Mouse (Mus musculus) hindbrain, embryonic 16.5 days (tissue): Measurements from ENCODE around the gene Hoxd1. TPM values are rescaled to one million over a fixed set of nuclear protein-coding genes. Genes with fewer than 3 reads are reported as not detected.
A peak's percentile ranks its signal among the peaks of the same experiment; 100 is the strongest.

ENCODE experiments used
- ATAC-seq: fragments of 200-750 bp; cut with Nextera tagmentation; 2 replicates; pipeline ENCODE4 v1.8.0; 2017; ENCODE audit warnings: moderate TSS enrichment, moderate library complexity
- H3K27ac ChIP-seq: fragments of 300-500 bp; sonication (generic); 2 replicates; pipeline ENCODE4 v1.5.1; 2014; ENCODE audit warnings: low read depth, mild to moderate bottlenecking, control low read depth, low read length, moderate library complexity
- H3K27me3 ChIP-seq: fragments of 300-500 bp; sonication (generic); replicated peaks from 2 replicates; pipeline ENCODE4 v1.6.1; 2014; ENCODE audit warnings: low read length; ENCODE audit not compliant: control insufficient read depth, insufficient read depth
- H3K36me3 ChIP-seq: fragments of 300-500 bp; sonication (generic); 2 replicates; pipeline ENCODE4 v1.6.1; 2014; ENCODE audit warnings: mild to moderate bottlenecking, low read length, moderate library complexity, mixed read lengths; ENCODE audit not compliant: control insufficient read depth, insufficient read depth
- H3K4me1 ChIP-seq: fragments of 300-500 bp; sonication (generic); 2 replicates; pipeline ENCODE4 v1.6.1; 2014; ENCODE audit warnings: low read depth, low read length; ENCODE audit not compliant: control insufficient read depth, insufficient read depth
- H3K4me2 ChIP-seq: fragments of 300-500 bp; sonication (generic); 2 replicates; pipeline ENCODE4 v1.6.1; 2014; ENCODE audit warnings: mild to moderate bottlenecking, low read length, control low read depth, moderate library complexity
- H3K4me3 ChIP-seq: fragments of 300-500 bp; sonication (generic); 2 replicates; pipeline ENCODE4 v1.5.1; 2014; ENCODE audit warnings: mild to moderate bottlenecking, low read length, control low read depth, moderate library complexity
- H3K9ac ChIP-seq: fragments of 300-500 bp; sonication (generic); 2 replicates; pipeline ENCODE4 v1.6.1; 2014; ENCODE audit warnings: low read depth, mild to moderate bottlenecking, control low read depth, low read length, moderate library complexity
- H3K9me3 ChIP-seq: fragments of 300-500 bp; sonication (generic); 2 replicates; pipeline ENCODE4 v1.6.1; 2014; ENCODE audit warnings: mild to moderate bottlenecking, low read length, moderate library complexity; ENCODE audit not compliant: control insufficient read depth
- WGBS: fragments of 180-500 bp; shearing (Covaris S2); extraction: QIAGEN DNeasy Blood & Tissue Kit; methylation state at CpG from one replicate; pipeline ENCODE4 v1.1.7; 2014; 5-methylcytosine and 5-hydroxymethylcytosine counted together
- polyA plus RNA-seq: library from polyadenylated mRNA; unstranded; fragments of >200 nt; fragmentation: Nextera tagmentation; extraction: Ambion mirVana; gene quantifications from 2 replicates; pipeline ENCODE4 v1.2.1, GENCODE M21; 2015

The Hoxd1 gene
- polyA plus RNA-seq, 1 experiment from 2014 or later, result 1.1 TPM

- ATAC-seq, result peak; percentile 44; the same call in 1 of the 2 replicates
- Histone ChIP-seq H3K27ac (peak overlapping the region; percentile 79), H3K4me2 (peak overlapping the region; percentile 50), H3K4me1 (peaks cover 2% of the 10 kb centered on the region; the same call in 1 of the 2 replicates), H3K9ac (peak overlapping the region; percentile 45), H3K27me3 (peaks cover 43% of the 10 kb centered on the region), H3K9me3 (no peaks in the 10 kb centered on the region), H3K36me3 (no peaks in the 10 kb centered on the region), H3K4me3 (peak overlapping the region; percentile 29)
- WGBS, result under 1% methylated on average over 6 of the region's 6 CpGs
Observed at GRCm38 (mm10) chr2:74745540-74746297, 17.1 kb upstream of the Hoxd1 start.

DNA sequence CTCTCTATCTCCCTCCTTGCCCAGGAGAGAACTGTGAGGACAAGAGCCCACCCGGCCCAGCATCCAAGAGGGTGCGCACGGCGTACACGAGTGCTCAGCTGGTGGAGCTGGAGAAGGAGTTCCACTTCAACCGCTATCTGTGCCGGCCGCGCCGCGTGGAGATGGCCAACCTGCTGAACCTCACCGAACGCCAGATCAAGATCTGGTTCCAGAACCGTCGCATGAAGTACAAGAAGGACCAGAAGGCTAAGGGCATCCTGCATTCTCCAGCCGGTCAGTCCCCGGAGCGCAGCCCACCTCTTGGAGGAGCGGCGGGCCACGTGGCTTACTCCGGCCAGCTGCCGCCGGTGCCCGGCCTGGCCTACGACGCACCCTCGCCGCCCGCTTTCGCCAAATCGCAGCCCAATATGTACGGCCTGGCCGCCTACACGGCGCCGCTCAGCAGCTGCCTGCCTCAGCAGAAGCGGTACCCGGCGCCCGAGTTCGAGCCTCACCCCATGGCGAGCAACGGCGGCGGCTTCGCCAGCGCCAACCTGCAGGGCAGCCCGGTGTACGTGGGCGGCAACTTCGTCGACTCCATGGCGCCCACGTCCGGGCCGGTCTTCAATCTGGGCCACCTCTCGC, 16.4 kb upstream of the Hoxd1 start:
- Histone ChIP-seq H3K4me3 (peak overlapping the region; percentile 29), H3K27ac (peak overlapping the region; percentile 79), H3K9me3 (no peaks in the 10 kb centered on the region), H3K4me2 (peak overlapping the region; percentile 50), H3K36me3 (no peaks in the 10 kb centered on the region), H3K27me3 (peaks cover 44% of the 10 kb centered on the region), H3K4me1 (peaks cover 2% of the 10 kb centered on the region; the same call in 1 of the 2 replicates), H3K9ac (peak overlapping the region; percentile 45)
- no peak for ATAC-seq
- 1% methylated on average over 55 of the region's 58 CpGs for WGBS

GRCm38 (mm10) chr2:74747006-74747405, 15.8 kb upstream of the Hoxd1 start:
- Histone ChIP-seq H3K27me3 (peaks cover 40% of the 10 kb centered on the region), H3K4me3 (peak overlapping the region; percentile 29), H3K36me3 (no peaks in the 10 kb centered on the region), H3K27ac (peak overlapping the region; percentile 79), H3K9me3 (no peaks in the 10 kb centered on the region), H3K4me1 (peaks cover 2% of the 10 kb centered on the region; the same call in 1 of the 2 replicates), H3K4me2 (peak overlapping the region; percentile 50), H3K9ac (peak overlapping the region; percentile 45)
- ATAC-seq, result no peak
- WGBS, result 6% methylated on average over 24 of the region's 24 CpGs

DNA sequence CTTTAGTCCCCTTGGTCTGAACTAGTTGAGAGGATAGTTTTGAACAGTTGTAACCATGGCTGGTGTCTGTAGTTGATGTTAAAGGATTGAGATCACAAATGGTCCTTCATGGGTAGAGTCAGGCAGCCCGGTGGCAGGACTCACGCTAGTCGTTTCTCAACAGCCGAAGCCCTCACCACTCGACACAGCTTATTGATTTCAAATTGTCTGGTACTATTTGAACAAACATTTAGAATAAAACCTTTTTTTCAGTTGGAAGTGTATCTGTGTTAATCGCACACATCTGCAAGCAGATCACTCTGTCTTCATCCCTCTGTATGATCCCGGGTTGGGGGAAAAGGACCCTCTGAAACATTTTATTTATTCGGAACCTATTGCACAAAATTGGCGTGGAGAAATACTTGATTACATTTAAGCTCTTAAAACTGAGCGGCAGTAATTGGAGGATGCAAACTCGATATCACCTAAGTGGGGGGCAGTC, 15.1 kb upstream of the Hoxd1 start:
- peak overlapping the region; percentile 45 for H3K9ac ChIP-seq
- H3K27ac ChIP-seq, result peak overlapping the region; percentile 79
- no peaks in the 10 kb centered on the region for H3K36me3 ChIP-seq
- peak overlapping the region; percentile 29 for H3K4me3 ChIP-seq
- no peaks in the 10 kb centered on the region for H3K9me3 ChIP-seq
- WGBS, result 6% methylated on average over 11 of the region's 11 CpGs
- peak overlapping the region; percentile 50 for H3K4me2 ChIP-seq
- no peak for ATAC-seq
- H3K4me1 ChIP-seq, result peaks cover 5% of the 10 kb centered on the region; the same call in 1 of the 2 replicates
- H3K27me3 ChIP-seq, result peaks cover 40% of the 10 kb centered on the region

- H3K9ac ChIP-seq, result no peak overlapping the region; the same call in 1 of the 2 replicates
- no peaks in the 10 kb centered on the region for H3K36me3 ChIP-seq
- no peaks in the 10 kb centered on the region for H3K9me3 ChIP-seq
- peaks cover 9% of the 10 kb centered on the region; the same call in 1 of the 2 replicates for H3K4me1 ChIP-seq
- H3K4me3 ChIP-seq, result peak overlapping the region; percentile 29
- peak overlapping the region; percentile 50 for H3K4me2 ChIP-seq
- ATAC-seq, result no peak
- peaks cover 35% of the 10 kb centered on the region for H3K27me3 ChIP-seq
- WGBS, result 9% methylated on average over 9 of the region's 9 CpGs
- H3K27ac ChIP-seq, result peak overlapping the region; percentile 79
Observed at GRCm38 (mm10) chr2:74748436-74748995, 14.3 kb upstream of the Hoxd1 start.

- Histone ChIP-seq H3K27me3 (peaks cover 29% of the 10 kb centered on the region), H3K27ac (peak overlapping the region; percentile 76), H3K4me2 (peak overlapping the region; percentile 50), H3K4me1 (peaks cover 9% of the 10 kb centered on the region; the same call in 1 of the 2 replicates), H3K9ac (peak overlapping the region; percentile 51), H3K4me3 (peak overlapping the region; percentile 32), H3K36me3 (no peaks in the 10 kb centered on the region), H3K9me3 (no peaks in the 10 kb centered on the region)
- ATAC-seq, result peak; percentile 85
- under 1% methylated on average over 47 of the region's 47 CpGs for WGBS
Observed at GRCm38 (mm10) chr2:74749337-74750121, 13.3 kb upstream of the Hoxd1 start.

- Histone ChIP-seq H3K27ac (peak overlapping the region; percentile 76), H3K27me3 (peaks cover 21% of the 10 kb centered on the region), H3K36me3 (no peaks in the 10 kb centered on the region), H3K4me2 (peak overlapping the region; percentile 50), H3K9me3 (no peaks in the 10 kb centered on the region), H3K4me3 (no peak overlapping the region), H3K4me1 (peaks cover 9% of the 10 kb centered on the region; the same call in 1 of the 2 replicates), H3K9ac (0 out of 2 replicates have a peak overlapping the region, but pooled peaks have one; percentile 11)
- WGBS, result 24% methylated on average over 5 of the region's 5 CpGs
- ATAC-seq, result no peak
Observed at GRCm38 (mm10) chr2:74750731-74751250, 12.0 kb upstream of the Hoxd1 start.

DNA sequence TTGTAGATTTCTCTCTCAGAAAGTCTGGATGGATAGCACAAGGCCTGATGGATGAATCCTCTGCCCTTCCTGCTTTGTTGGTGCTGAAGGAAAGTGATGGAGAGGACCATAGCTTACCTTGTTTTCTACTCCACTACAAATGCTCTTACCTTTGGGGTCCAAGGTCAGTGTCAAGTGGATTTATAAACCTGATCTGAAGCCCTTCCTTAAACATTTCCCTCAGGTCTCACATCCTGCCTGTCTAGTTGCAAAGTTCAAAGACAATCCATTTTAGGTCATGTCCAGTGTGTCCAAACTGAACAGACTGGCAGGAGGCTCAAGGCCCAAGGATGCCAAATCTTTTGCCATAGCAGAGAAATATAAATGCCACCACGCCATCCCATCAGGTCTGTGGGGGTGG, 10.9 kb upstream of the Hoxd1 start:
- Histone ChIP-seq H3K4me2 (no peak overlapping the region), H3K4me1 (peaks cover 7% of the 10 kb centered on the region; the same call in 1 of the 2 replicates), H3K27ac (no peak overlapping the region)

More for the DNA sequence above, 10.9 kb upstream of the Hoxd1 start:
- Histone ChIP-seq H3K4me3 (no peak overlapping the region), H3K9ac (no peak overlapping the region), H3K27me3 (peaks cover 20% of the 10 kb centered on the region), H3K9me3 (no peaks in the 10 kb centered on the region), H3K36me3 (no peaks in the 10 kb centered on the region)
- no peak for ATAC-seq
- WGBS, result 75% methylated on average over 1 of the region's 1 CpGs
